Mouse (Mus musculus) hindbrain, embryonic 14.5 days (tissue): Measurements from ENCODE around the gene Epb41l3. TPM values are rescaled to one million over a fixed set of nuclear protein-coding genes. Genes with fewer than 3 reads are reported as not detected.

Experiments used
- ATAC-seq: fragments of 200-750 bp; cut with Nextera tagmentation; 2 replicates; pipeline ENCODE4 v1.8.0; 2017; ENCODE audit warnings: moderate number of reproducible peaks, mild to moderate bottlenecking, moderate TSS enrichment, moderate library complexity; ENCODE audit not compliant: low FRiP score
- DNase-seq: peaks from one replicate; pipeline ENCODE4 v3.0.0-alpha.2; 2015; ENCODE audit warnings: low spot score
- H3K27ac ChIP-seq: fragments of 300-500 bp; sonication (generic); 2 replicates; pipeline ENCODE4 v1.5.1; 2014; ENCODE audit warnings: mild to moderate bottlenecking, moderate library complexity
- H3K27me3 ChIP-seq: fragments of 300-500 bp; sonication (generic); 2 replicates; pipeline ENCODE4 v1.6.1; 2014; ENCODE audit warnings: mild to moderate bottlenecking, low read length, mixed read lengths; ENCODE audit not compliant: control insufficient read depth, insufficient read depth
- H3K36me3 ChIP-seq: fragments of 300-500 bp; sonication (generic); replicated peaks from 2 replicates; pipeline ENCODE4 v1.6.1; 2014; ENCODE audit not compliant: control insufficient read depth, insufficient read depth
- H3K4me1 ChIP-seq: fragments of 300-500 bp; sonication (generic); replicated peaks from 2 replicates; pipeline ENCODE4 v1.6.1; 2014; ENCODE audit warnings: antibody characterized with exemption, low read length, mixed read lengths; ENCODE audit not compliant: control insufficient read depth, insufficient read depth
- H3K4me2 ChIP-seq: fragments of 300-500 bp; sonication (generic); replicated peaks from 2 replicates; pipeline ENCODE4 v1.6.1; 2014; ENCODE audit warnings: mild to moderate bottlenecking, moderate library complexity
- H3K4me3 ChIP-seq: fragments of 300-500 bp; sonication (generic); replicated peaks from 2 replicates; pipeline ENCODE4 v1.5.1; 2014; ENCODE audit warnings: mild to moderate bottlenecking, low read length
- H3K9ac ChIP-seq: fragments of 300-500 bp; sonication (generic); 2 replicates; pipeline ENCODE4 v1.6.1; 2014
- H3K9me3 ChIP-seq: fragments of 300-500 bp; sonication (generic); 2 replicates; pipeline ENCODE4 v1.6.1; 2016; ENCODE audit warnings: low read length; ENCODE audit not compliant: control insufficient read depth
- WGBS: fragments of 180-500 bp; shearing (Covaris S2); extraction: QIAGEN DNeasy Blood & Tissue Kit; methylation state at CpG from one replicate; pipeline ENCODE4 v1.1.7; 2014; 5-methylcytosine and 5-hydroxymethylcytosine counted together
- polyA plus RNA-seq: library from polyadenylated mRNA; unstranded; fragments of >200 nt; fragmentation: Nextera tagmentation; extraction: Ambion mirVana; gene quantifications from 2 replicates; pipeline ENCODE4 v1.2.1, GENCODE M21; 2014

Epb41l3 gene
- polyA plus RNA-seq, 1 experiment from 2014 or later = 108 TPM

DNA sequence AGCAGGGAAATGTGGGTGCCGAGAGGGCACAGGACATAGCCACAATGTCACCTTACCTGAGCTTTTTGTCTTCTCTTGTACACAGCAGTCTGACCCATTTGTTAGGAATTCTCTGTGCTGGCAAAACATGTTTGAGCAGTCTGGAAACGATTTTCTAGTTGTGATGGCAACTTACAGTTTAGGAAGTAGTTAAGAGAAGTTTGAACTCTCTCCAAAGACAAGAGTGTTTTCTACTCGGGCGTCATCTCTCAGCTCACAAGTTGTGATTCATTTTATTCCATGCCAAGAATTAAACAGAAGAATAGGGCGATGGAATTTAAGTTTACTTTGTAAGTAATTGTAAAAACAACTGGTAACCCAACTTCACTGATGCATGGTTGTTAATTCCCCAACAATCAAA, 52.5 kb downstream of the Epb41l3 start:
- WGBS = 81% methylated on average over 5 of the region's 5 CpGs

GRCm38 (mm10) chr17:69129434-69129833, 54.0 kb downstream of the Epb41l3 start:
- H3K36me3 ChIP-seq = no peaks in the 10 kb centered on the region
- no peaks in the 10 kb centered on the region for H3K27me3 ChIP-seq
- no peaks in the 10 kb centered on the region for H3K9me3 ChIP-seq
- no peaks in the 10 kb centered on the region for H3K4me1 ChIP-seq
- no peak overlapping the region for H3K4me2 ChIP-seq
- no peak overlapping the region for H3K4me3 ChIP-seq
- 25% methylated on average over 6 of the region's 6 CpGs for WGBS
- DNase-seq (no peak), ATAC-seq (no peak)
- no peak overlapping the region for H3K9ac ChIP-seq
- H3K27ac ChIP-seq = no peak overlapping the region

More for the DNA sequence above, 52.5 kb downstream of the Epb41l3 start:
- H3K9ac ChIP-seq = no peak overlapping the region
- ATAC-seq = no peak
- no peaks in the 10 kb centered on the region for H3K9me3 ChIP-seq
- no peak overlapping the region for H3K4me2 ChIP-seq
- H3K27ac ChIP-seq = no peak overlapping the region
- H3K27me3 ChIP-seq = no peaks in the 10 kb centered on the region
- DNase-seq = no peak
- H3K4me1 ChIP-seq = no peaks in the 10 kb centered on the region
- H3K4me3 ChIP-seq = no peak overlapping the region
- no peaks in the 10 kb centered on the region for H3K36me3 ChIP-seq

DNA sequence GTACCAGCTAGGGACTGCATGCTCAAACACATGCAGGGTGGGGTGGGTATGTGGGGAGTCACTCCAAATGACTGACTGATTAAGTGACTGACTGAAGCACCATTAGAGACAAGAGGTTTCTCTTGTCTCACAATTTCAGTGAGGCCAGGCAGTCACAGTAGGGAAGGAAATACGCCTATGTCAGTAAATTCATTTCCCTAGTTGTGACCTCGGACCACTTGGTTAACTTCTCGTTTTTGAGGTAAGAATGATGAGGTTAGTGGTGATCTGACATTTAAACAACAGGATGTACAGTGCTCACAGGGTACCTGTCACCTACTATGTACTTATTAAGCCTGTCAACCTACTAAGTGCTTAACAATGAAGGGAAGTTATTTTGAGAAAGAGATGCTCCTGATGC, 67.5 kb downstream of the Epb41l3 start:
- Histone ChIP-seq H3K27ac (no peak overlapping the region), H3K27me3 (no peaks in the 10 kb centered on the region), H3K36me3 (no peaks in the 10 kb centered on the region), H3K4me1 (no peaks in the 10 kb centered on the region), H3K4me3 (no peak overlapping the region), H3K9me3 (no peaks in the 10 kb centered on the region), H3K4me2 (no peak overlapping the region), H3K9ac (no peak overlapping the region)
- no peak for DNase-seq
- 86% methylated on average over 3 of the region's 3 CpGs for WGBS
- no peak for ATAC-seq

DNA sequence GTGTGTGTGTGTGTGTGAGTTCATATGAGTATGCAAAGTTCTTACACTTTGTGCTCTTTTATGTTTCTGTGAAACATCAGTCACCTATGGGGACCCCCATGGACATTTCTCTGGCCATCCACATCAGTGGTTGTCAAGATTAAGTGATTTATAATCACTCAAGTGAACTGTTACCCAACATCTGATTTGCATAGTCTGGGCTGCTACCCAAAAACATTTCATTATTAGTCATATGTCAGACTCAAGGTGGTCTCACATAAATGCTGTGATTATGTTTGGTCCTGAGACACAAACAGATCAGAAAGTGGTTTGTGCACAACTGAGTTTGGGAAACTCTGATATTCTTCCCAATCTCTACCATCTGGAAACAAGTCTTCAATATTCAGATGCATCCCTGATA, 75.3 kb downstream of the Epb41l3 start:
- H3K27ac ChIP-seq = no peak overlapping the region
- H3K4me1 ChIP-seq = 0 out of 2 replicates have a peak, but pooled peaks cover 1% of the 10 kb centered on the region
- no peak for ATAC-seq
- no peak overlapping the region for H3K4me3 ChIP-seq
- H3K9me3 ChIP-seq = no peaks in the 10 kb centered on the region
- no peaks in the 10 kb centered on the region for H3K36me3 ChIP-seq
- no peak for DNase-seq
- no peak overlapping the region for H3K9ac ChIP-seq
- H3K27me3 ChIP-seq = no peaks in the 10 kb centered on the region
- H3K4me2 ChIP-seq = no peak overlapping the region

DNA sequence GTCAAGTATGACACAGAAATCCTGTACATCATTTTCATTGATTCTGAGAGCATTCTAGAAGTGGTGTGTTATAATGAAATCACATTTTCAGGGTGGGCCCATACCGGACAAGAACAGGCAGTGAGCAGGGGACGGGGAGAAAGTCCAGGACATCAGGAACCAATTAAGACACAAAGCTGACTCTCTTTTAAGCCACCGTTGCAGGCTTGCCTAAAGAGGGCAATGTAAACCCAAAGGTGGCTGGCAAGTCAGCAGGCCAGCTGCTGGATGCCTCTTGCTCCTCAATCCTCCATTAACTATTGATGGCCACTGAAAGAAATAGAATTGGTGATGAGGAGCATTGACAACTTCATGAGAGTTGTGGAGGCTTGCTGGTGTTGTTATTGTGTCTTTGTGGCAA, 75.8 kb downstream of the Epb41l3 start:
- Histone ChIP-seq H3K4me2 (no peak overlapping the region), H3K36me3 (no peaks in the 10 kb centered on the region), H3K27me3 (no peaks in the 10 kb centered on the region), H3K4me3 (no peak overlapping the region), H3K9ac (no peak overlapping the region), H3K4me1 (peaks cover 6% of the 10 kb centered on the region; the same call in 1 of the 2 replicates), H3K9me3 (no peaks in the 10 kb centered on the region), H3K27ac (no peak overlapping the region)
- WGBS = 27% methylated on average over 3 of the region's 3 CpGs
- no peak for ATAC-seq
- DNase-seq = no peak

GRCm38 (mm10) chr17:69155034-69155433, 79.6 kb downstream of the Epb41l3 start:
- Histone ChIP-seq H3K4me3 (no peak overlapping the region), H3K4me1 (peaks cover 11% of the 10 kb centered on the region; the same call in 1 of the 2 replicates), H3K9ac (no peak overlapping the region), H3K27ac (no peak overlapping the region), H3K4me2 (no peak overlapping the region), H3K36me3 (no peaks in the 10 kb centered on the region), H3K9me3 (no peaks in the 10 kb centered on the region), H3K27me3 (no peaks in the 10 kb centered on the region)
- DNase-seq (no peak), ATAC-seq (no peak)
- WGBS = 87% methylated on average over 8 of the region's 8 CpGs

- peak overlapping the region; percentile 84 for H3K4me2 ChIP-seq
- ATAC-seq = peak; percentile 90
Observed at GRCm38 (mm10) chr17:69156522-69157100, 81.1 kb downstream of the Epb41l3 start.

DNA sequence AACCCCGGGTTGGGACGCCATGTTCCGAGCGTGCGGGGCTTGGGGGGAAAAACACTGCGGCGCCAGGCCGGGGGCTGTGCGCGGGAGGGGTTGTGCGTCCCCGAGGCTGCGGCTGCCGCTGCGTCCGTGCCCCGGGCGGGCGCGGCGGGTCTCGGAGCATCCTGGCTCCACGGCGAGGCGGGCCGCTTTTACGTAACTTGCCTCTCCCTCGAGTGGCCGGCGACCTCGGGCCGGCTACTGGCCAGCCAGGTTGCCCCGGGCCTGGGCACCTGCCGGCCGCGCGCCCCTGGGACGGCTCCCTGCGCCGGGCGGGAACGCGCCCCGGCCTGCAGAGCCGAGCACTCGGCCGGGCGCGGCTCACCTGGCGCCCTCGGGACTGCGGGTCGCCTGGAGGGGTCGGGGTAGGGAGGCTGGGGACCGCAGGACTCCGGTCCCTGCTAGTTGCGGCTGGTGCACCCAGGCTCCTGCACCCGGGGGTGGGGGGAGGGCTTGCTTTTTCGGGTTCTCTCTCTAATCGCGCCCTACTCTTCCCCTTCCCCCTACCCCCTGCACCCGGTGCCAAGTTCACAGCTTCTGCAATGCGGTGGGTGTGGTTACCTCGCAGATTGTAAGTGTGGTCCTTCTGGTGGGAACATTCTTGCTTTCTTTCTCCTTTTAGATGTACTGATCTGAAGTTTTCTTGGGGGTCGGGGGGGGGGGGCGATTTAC, 81.8 kb downstream of the Epb41l3 start:
- peak overlapping the region; percentile 84 for H3K4me2 ChIP-seq

More at GRCm38 (mm10) chr17:69156522-69157100, 81.1 kb downstream of the Epb41l3 start:
- no peaks in the 10 kb centered on the region for H3K27me3 ChIP-seq
- under 1% methylated on average over 49 of the region's 58 CpGs for WGBS
- DNase-seq = peak; percentile 56
- peaks cover 11% of the 10 kb centered on the region; the same call in 1 of the 2 replicates for H3K4me1 ChIP-seq
- H3K4me3 ChIP-seq = peak overlapping the region; percentile 98
- no peaks in the 10 kb centered on the region for H3K9me3 ChIP-seq
- H3K27ac ChIP-seq = peak overlapping the region; percentile 80
- peak overlapping the region; percentile 97 for H3K9ac ChIP-seq
- H3K36me3 ChIP-seq = no peaks in the 10 kb centered on the region

GRCm38 (mm10) chr17:69157809-69158185, 82.3 kb downstream of the Epb41l3 start:
- Histone ChIP-seq H3K9ac (peak overlapping the region; percentile 97), H3K4me1 (peaks cover 11% of the 10 kb centered on the region; the same call in 1 of the 2 replicates), H3K9me3 (no peaks in the 10 kb centered on the region), H3K4me2 (peak overlapping the region; percentile 84), H3K36me3 (no peaks in the 10 kb centered on the region), H3K4me3 (peak overlapping the region; percentile 98), H3K27ac (0 out of 2 replicates have a peak overlapping the region, but pooled peaks have one; percentile 26), H3K27me3 (no peaks in the 10 kb centered on the region)
- no peak for ATAC-seq
- 9% methylated on average over 11 of the region's 11 CpGs for WGBS
- DNase-seq = no peak

More for the DNA sequence above, 81.8 kb downstream of the Epb41l3 start:
- no peaks in the 10 kb centered on the region for H3K36me3 ChIP-seq
- peak overlapping the region; percentile 97 for H3K9ac ChIP-seq
- no peaks in the 10 kb centered on the region for H3K27me3 ChIP-seq
- under 1% methylated on average over 63 of the region's 66 CpGs for WGBS
- ATAC-seq (peak; percentile 69), DNase-seq (no peak)
- peak overlapping the region; percentile 80 for H3K27ac ChIP-seq
- H3K4me1 ChIP-seq = peaks cover 11% of the 10 kb centered on the region; the same call in 1 of the 2 replicates
- peak overlapping the region; percentile 98 for H3K4me3 ChIP-seq
- H3K9me3 ChIP-seq = no peaks in the 10 kb centered on the region
